Mouse (Mus musculus) myocyte (in vitro differentiated cells): ENCODE data around the gene Ankrd1. TPM values are rescaled to one million over a fixed set of nuclear protein-coding genes. Genes with fewer than 3 reads are reported as not detected.
A peak's percentile ranks its signal among the peaks of the same experiment; 100 is the strongest.

Experiments
- H3K27me3 ChIP-seq: one replicate; pipeline ENCODE4 v1.6.1; 2011; ENCODE audit not compliant: control insufficient read depth, insufficient read depth, insufficient read length
- H3K36me3 ChIP-seq: one replicate; pipeline ENCODE4 v1.6.1; 2011; ENCODE audit not compliant: control insufficient read depth, insufficient read depth
- H3K4me2 ChIP-seq: one replicate; pipeline ENCODE4 v1.6.1; 2011; ENCODE audit warnings: low read depth, control low read depth
- H3K4me3 ChIP-seq: one replicate; pipeline ENCODE4 v1.5.1; 2011; ENCODE audit warnings: mild to moderate bottlenecking, control low read depth, moderate library complexity
- H3K79me2 ChIP-seq: one replicate; pipeline ENCODE4 v1.6.1; 2011; ENCODE audit not compliant: control insufficient read depth, insufficient read depth
- H3ac ChIP-seq: one replicate; pipeline ENCODE4 v1.6.1; 2011; ENCODE audit not compliant: control insufficient read depth, insufficient read length
- CEBPB ChIP-seq: IDR thresholded peaks from 2 replicates; pipeline ENCODE4 v1.6.1; 2011; ENCODE audit warnings: mild to moderate bottlenecking, moderate library complexity; ENCODE audit not compliant: poor library complexity, insufficient read depth, severe bottlenecking
- E2F4 ChIP-seq: IDR thresholded peaks from one replicate; pipeline ENCODE4 v1.6.1; 2011; ENCODE audit warnings: mild to moderate bottlenecking, control low read depth, moderate library complexity; ENCODE audit not compliant: insufficient read depth
- MAX ChIP-seq: IDR thresholded peaks from one replicate; pipeline ENCODE4 v1.6.1; 2011; ENCODE audit warnings: low read depth, mild to moderate bottlenecking, control low read depth
- MYOD1 ChIP-seq, 3 experiments: IDR thresholded peaks; one replicate each; pipeline ENCODE4 v1.6.1; 2011; ENCODE audit warnings: control low read depth in 2 of 3, low read depth in 2 of 3, mild to moderate bottlenecking in 2 of 3, moderate library complexity in 1 of 3; ENCODE audit not compliant: insufficient read length in 2 of 3, control insufficient read depth in 1 of 3
- MYOG ChIP-seq, 3 experiments: IDR thresholded peaks; one replicate each; pipeline ENCODE4 v1.6.1; 2011; ENCODE audit warnings: control low read depth in 2 of 3, low read depth in 2 of 3, mild to moderate bottlenecking in 2 of 3; ENCODE audit not compliant: insufficient read length in 2 of 3, control insufficient read depth in 1 of 3, insufficient read depth in 1 of 3
- POLR2A ChIP-seq: IDR thresholded peaks from one replicate; pipeline ENCODE4 v1.6.1; 2011; ENCODE audit warnings: low read depth, mild to moderate bottlenecking, control low read depth, moderate library complexity; ENCODE audit not compliant: insufficient read length
- POLR2AphosphoS2 ChIP-seq: IDR thresholded peaks from one replicate; pipeline ENCODE4 v1.6.1; 2011; ENCODE audit warnings: low read depth, control low read depth; ENCODE audit not compliant: insufficient read length
- REST ChIP-seq: IDR thresholded peaks from one replicate; pipeline ENCODE4 v1.6.1; 2011; ENCODE audit warnings: mild to moderate bottlenecking, control low read depth, moderate library complexity; ENCODE audit not compliant: insufficient read depth, insufficient read length
- SRF ChIP-seq: IDR thresholded peaks from one replicate; pipeline ENCODE4 v1.6.1; 2011; ENCODE audit warnings: low read depth; ENCODE audit not compliant: control insufficient read depth, insufficient read length
- TCF12 ChIP-seq: IDR thresholded peaks from one replicate; pipeline ENCODE4 v1.6.1; 2011; ENCODE audit warnings: mild to moderate bottlenecking, control low read depth; ENCODE audit not compliant: poor library complexity, insufficient read depth, severe bottlenecking
- TCF3 ChIP-seq: IDR thresholded peaks from one replicate; pipeline ENCODE4 v1.6.1; 2011; ENCODE audit warnings: low read depth, control low read depth; ENCODE audit not compliant: insufficient read length
- USF1 ChIP-seq: IDR thresholded peaks from one replicate; pipeline ENCODE4 v1.6.1; 2011; ENCODE audit warnings: low read depth, mild to moderate bottlenecking, control low read depth, moderate library complexity
- polyA plus RNA-seq: library from polyadenylated mRNA; unstranded; fragments of >200 nt; fragmentation: generic; extraction: Trizol; gene quantifications from one replicate; pipeline ENCODE4 v1.2.1, GENCODE M21; 2012; ENCODE audit warnings: missing spikeins

The Ankrd1 gene
- polyA plus RNA-seq, 1 experiment = 310 TPM

- H3ac ChIP-seq = no peak overlapping the region
- H3K4me3 ChIP-seq = peak overlapping the region; percentile 12
- peak overlapping the region; percentile 69 for H3K4me2 ChIP-seq
- H3K27me3 ChIP-seq = no peaks in the 10 kb centered on the region
- H3K36me3 ChIP-seq = no peaks in the 10 kb centered on the region
- H3K79me2 ChIP-seq = no peaks in the 10 kb centered on the region
- TF ChIP-seq REST (no peak), MYOG (IDR thresholded peaks at IDR 0.05; ENCODE audit: control insufficient read depth in 1 of 3, insufficient read depth in 1 of 3, insufficient read length in 2 of 3, low read depth in 2 of 3) (peak in 1 of 3 experiments; percentile 78), MYOD1 (IDR thresholded peaks at IDR 0.05; ENCODE audit: control insufficient read depth in 1 of 3, insufficient read length in 2 of 3, low read depth in 2 of 3) (peak in 2 of 3 experiments; percentile 57 to 65), E2F4 (no peak), POLR2AphosphoS2 (no peak), USF1 (no peak), POLR2A (no peak), TCF3 (no peak), CEBPB (peak; percentile 68; the same call in 1 of the 2 replicates), TCF12 (peak; percentile 72), SRF (no peak), MAX (no peak)
Measured at GRCm38 (mm10) chr19:36129213-36129612, 9.3 kb upstream of the Ankrd1 start.

- Histone ChIP-seq H3K36me3 (no peaks in the 10 kb centered on the region), H3K4me3 (peak overlapping the region; percentile 12), H3K79me2 (no peaks in the 10 kb centered on the region), H3ac (no peak overlapping the region), H3K4me2 (peak overlapping the region; percentile 69), H3K27me3 (no peaks in the 10 kb centered on the region)
- TF ChIP-seq SRF (no peak), REST (no peak), CEBPB (no peak), USF1 (no peak), TCF12 (no peak), MYOD1 (IDR thresholded peaks at IDR 0.05; ENCODE audit: control insufficient read depth in 1 of 3, insufficient read length in 2 of 3, low read depth in 2 of 3) (no peak), POLR2AphosphoS2 (no peak), E2F4 (no peak)
Measured at GRCm38 (mm10) chr19:36128440-36128839, 8.5 kb upstream of the Ankrd1 start.

- no peak overlapping the region for H3K4me3 ChIP-seq
- no peak for TF ChIP-seq MAX
- no peak for TF ChIP-seq SRF
- TF ChIP-seq CEBPB = no peak
- TF ChIP-seq REST = no peak
- TF ChIP-seq MYOG (IDR thresholded peaks at IDR 0.05; ENCODE audit: control insufficient read depth in 1 of 3, insufficient read depth in 1 of 3, insufficient read length in 2 of 3, low read depth in 2 of 3) = no peak
- no peak for TF ChIP-seq POLR2AphosphoS2
- TF ChIP-seq USF1 = no peak
- no peak overlapping the region for H3K4me2 ChIP-seq
- peaks cover 4% of the 10 kb centered on the region for H3K79me2 ChIP-seq
- no peak overlapping the region for H3ac ChIP-seq
- H3K27me3 ChIP-seq = no peaks in the 10 kb centered on the region
- no peaks in the 10 kb centered on the region for H3K36me3 ChIP-seq
Measured at GRCm38 (mm10) chr19:36124203-36124602, 4.3 kb upstream of the Ankrd1 start.

GRCm38 (mm10) chr19:36119219-36119618 lies 680 bp downstream of the Ankrd1 start:
- Histone ChIP-seq H3ac (peak overlapping the region; percentile 43), H3K4me2 (peak overlapping the region; percentile 98), H3K27me3 (no peaks in the 10 kb centered on the region), H3K36me3 (peaks cover 45% of the 10 kb centered on the region), H3K4me3 (peak overlapping the region; percentile 64), H3K79me2 (peaks cover 43% of the 10 kb centered on the region)
- TF ChIP-seq MYOG (IDR thresholded peaks at IDR 0.05; ENCODE audit: control insufficient read depth in 1 of 3, insufficient read depth in 1 of 3, insufficient read length in 2 of 3, low read depth in 2 of 3) = no peak
- no peak for TF ChIP-seq E2F4
- no peak for TF ChIP-seq REST
- peak; percentile 44 for TF ChIP-seq POLR2A
- no peak for TF ChIP-seq MAX
- no peak for TF ChIP-seq TCF3
- TF ChIP-seq MYOD1 (IDR thresholded peaks at IDR 0.05; ENCODE audit: control insufficient read depth in 1 of 3, insufficient read length in 2 of 3, low read depth in 2 of 3) = no peak
- no peak for TF ChIP-seq CEBPB
- no peak for TF ChIP-seq USF1
- TF ChIP-seq POLR2AphosphoS2 = peak; percentile 62
- TF ChIP-seq SRF = no peak
- no peak for TF ChIP-seq TCF12

- peaks cover 64% of the 10 kb centered on the region for H3K36me3 ChIP-seq
- H3K27me3 ChIP-seq = no peaks in the 10 kb centered on the region
- TF ChIP-seq SRF = no peak
- TF ChIP-seq TCF12 = no peak
- TF ChIP-seq POLR2AphosphoS2 = peak; percentile 48
- peak; percentile 50 for TF ChIP-seq POLR2A
- no peak for TF ChIP-seq TCF3
- H3K4me2 ChIP-seq = peak overlapping the region; percentile 98
- H3K79me2 ChIP-seq = peaks cover 43% of the 10 kb centered on the region
- peak overlapping the region; percentile 43 for H3ac ChIP-seq
- peak overlapping the region; percentile 64 for H3K4me3 ChIP-seq
Measured at GRCm38 (mm10) chr19:36116185-36116584, 3.7 kb downstream of the Ankrd1 start.
